Mouse (Mus musculus) G1E-ER4 (cell line): ENCODE measurements around the gene Carhsp1. TPM values are rescaled to one million over a fixed set of nuclear protein-coding genes. Genes with fewer than 3 reads are reported as not detected.

Source experiments
- GATA1 ChIP-seq: IDR thresholded peaks from one replicate; pipeline ENCODE4 v1.8.0; 2012; ENCODE audit warnings: low read length, inconsistent platforms
- polyA plus RNA-seq: library from polyadenylated mRNA; stranded (reverse); fragments of >175 nt; gene quantifications from 2 replicates; pipeline ENCODE4 v1.2.3, GENCODE M21; 2012

Carhsp1 gene
- polyA plus RNA-seq, 1 experiment: 15.9 TPM

- TF ChIP-seq GATA1: no peak
Measured at GRCm38 (mm10) chr16:8630419-8630818, 41.5 kb downstream of the Carhsp1 start.

DNA sequence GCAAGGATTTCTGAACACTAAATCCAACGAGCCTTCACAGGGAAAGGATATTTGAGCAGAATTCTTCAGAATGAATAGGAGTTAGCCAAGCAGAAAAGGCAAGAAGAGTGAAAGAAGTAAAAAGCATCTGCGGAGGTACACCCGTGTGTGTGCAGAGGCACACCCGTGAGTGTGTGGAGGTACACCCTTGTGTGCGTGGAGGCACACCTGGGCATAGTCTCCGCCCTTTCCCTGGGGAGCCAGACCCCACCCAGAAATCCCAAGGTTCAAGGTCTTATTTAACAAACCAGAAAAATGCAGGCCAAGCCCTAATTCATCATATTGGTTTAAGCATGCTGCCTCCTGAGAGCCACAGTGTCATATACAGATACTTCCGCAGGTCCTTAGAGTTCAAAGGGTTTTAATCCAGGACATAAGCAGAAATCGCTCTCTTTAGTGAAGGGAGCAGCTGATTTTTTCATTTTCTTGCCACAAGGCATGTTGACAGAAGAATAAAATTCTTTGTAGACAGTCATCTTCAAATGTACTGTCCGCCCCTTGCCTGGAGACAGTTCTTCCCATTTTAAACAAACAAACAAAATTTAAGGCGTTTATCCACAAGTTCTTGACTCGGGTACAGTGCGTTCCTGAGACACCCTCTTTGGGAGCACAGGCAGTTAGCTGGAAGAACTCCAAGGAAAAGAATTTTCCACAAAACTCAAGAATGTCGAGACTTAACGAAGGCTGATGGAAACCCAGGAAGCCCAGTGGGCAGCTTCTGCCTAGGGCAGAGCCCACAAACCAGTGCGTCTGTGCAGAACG lies 51.4 kb downstream of the Carhsp1 start:
- no peak for TF ChIP-seq GATA1

DNA sequence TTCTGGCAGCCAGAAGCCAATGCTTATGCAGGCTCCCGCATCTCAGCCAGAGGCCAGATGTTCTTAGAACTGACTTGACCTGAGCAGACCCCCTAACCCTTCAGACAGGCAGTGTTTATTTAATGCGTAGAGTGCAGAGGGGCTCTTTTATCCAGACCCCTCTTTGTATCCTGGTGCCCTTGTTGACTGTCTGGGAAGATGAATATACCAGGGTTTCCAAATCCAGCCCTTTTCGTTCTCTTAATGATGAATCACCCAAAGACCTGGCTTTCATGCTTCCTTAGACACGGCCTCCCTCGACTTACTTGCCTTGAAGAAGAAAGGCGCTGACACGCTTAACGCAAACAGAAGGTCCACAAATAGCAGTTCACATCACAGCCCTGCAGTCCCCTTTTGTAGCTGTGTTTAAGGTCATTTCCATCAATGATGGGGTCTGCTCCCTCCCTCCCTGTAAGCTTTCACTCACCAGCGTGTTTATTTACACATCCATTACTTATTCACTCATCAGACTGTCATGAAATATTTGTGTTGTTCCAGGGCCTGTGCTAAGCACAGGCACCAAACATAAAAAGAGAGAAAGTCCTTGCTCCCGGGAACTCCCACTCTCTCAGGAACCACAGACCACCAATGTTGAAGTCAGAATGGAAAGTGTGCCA lies 52.2 kb downstream of the Carhsp1 start:
- TF ChIP-seq GATA1: no peak

- no peak for TF ChIP-seq GATA1
Measured at GRCm38 (mm10) chr16:8613447-8613846, 58.5 kb downstream of the Carhsp1 start.

- no peak for TF ChIP-seq GATA1
Measured at GRCm38 (mm10) chr16:8613039-8613438, 58.9 kb downstream of the Carhsp1 start.

DNA sequence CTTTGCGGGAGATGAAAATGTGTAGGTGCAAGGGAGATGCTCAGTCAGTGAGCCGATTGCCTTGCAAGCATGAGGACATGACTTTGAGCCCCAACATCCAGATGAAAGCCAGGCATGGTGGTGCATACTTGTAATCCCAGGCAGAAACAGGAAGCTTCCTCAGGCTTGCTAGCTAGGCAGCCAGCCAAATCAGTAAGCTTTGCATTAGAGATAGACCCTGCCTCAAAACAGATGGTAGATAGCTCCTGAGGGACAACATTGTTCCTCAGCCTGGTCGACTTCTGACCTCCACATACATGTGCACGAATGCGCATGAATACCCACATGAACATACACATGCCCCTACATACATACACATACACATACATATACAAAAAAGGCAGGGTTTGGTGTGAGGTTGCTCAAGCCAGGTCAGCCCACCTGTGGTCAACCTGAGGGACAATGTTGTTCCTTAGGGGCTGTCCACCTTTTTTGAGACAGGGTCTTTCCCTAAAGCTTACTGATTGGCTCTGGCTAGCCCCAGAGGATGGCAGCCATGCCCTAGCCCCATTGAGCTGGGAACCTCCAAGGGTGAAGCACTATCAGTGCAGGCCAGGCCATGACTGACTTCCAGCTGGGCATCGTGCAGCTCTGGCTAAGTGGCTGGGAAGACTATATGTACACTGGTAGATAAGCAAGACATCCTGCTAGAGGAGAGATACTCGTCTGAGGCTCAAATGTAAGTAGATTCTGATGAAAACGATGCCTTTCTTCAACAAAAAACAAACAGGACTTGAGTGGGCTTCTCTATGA lies 59.5 kb downstream of the Carhsp1 start:
- TF ChIP-seq GATA1: no peak

- no peak for TF ChIP-seq GATA1
Measured at GRCm38 (mm10) chr16:8610397-8610796, 61.6 kb downstream of the Carhsp1 start.

Other genes with a start within 250 kb of the Carhsp1 start
- gene Tmem114, start 247.0 kb downstream of the Carhsp1 start, polyA plus RNA-seq: not detected in 2 replicates
- gene Mettl22, start 201.4 kb downstream of the Carhsp1 start, polyA plus RNA-seq: 53.8 and 73.8 TPM in 2 replicates
- 0.56 and 0.99 TPM in 2 replicates for gene Abat, start 158.7 kb downstream of the Carhsp1 start, polyA plus RNA-seq
- 15.7 and 49.0 TPM in 2 replicates for gene Pmm2, start 34.5 kb downstream of the Carhsp1 start, polyA plus RNA-seq
- 11.0 and 11.8 TPM in 2 replicates for gene Tmem186, start 34.4 kb downstream of the Carhsp1 start, polyA plus RNA-seq
- not detected in 2 replicates for gene Gm5767, start 8.6 kb upstream of the Carhsp1 start, polyA plus RNA-seq
- 22.9 and 32.1 TPM in 2 replicates for gene Usp7, start 120.2 kb upstream of the Carhsp1 start, polyA plus RNA-seq
- gene 1810013L24Rik, start 157.9 kb upstream of the Carhsp1 start, polyA plus RNA-seq: 13.5 and 18.2 TPM in 2 replicates